ENCODE assay signal across 11 mouse cellular contexts in the genomic region with DNA sequence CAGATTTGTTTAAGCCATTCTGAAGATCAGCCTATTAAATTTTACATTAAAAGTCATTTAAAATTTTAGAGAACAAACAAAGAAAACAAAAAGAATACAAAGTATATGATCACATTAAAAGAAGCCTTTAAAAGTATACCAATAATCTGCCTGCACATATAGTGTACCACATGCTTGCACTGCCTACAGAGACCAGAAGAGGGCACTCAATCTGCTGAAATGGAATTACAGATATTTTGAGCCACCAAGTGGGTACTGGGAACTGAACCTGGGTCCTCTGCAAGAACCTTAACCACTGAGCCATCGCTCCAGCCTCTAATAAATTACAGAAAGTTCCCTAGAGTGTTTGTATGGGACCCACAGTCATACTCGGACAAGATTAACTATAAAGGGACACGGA. TPM values are rescaled to one million over a fixed set of nuclear protein-coding genes. Genes with fewer than 3 reads are reported as not detected.
DNase-seq lines count a peak whose midpoint lies in the region; ATAC-seq and TF ChIP-seq lines count a peak whose summit lies in the region.
"Had no signal": no experiment of that assay in that cellular context is flagged by ENCODE, and none has a peak within 500 bp of the region (broad histone marks: within the 10 kb centered on the region; RNA-seq: fewer than 3 reads in every experiment).

No protein-coding gene starts in this region.

- no peak for TF ChIP-seq POLR2A in heart, adult 2 months (IDR thresholded peaks at IDR 0.05; ENCODE audit: insufficient read depth, low read depth, low read length)
- TF ChIP-seq POLR2A in CH12.LX (IDR thresholded peaks at IDR 0.05; ENCODE audit: low read depth, low read length): no peak
- TF ChIP-seq POLR2A in cortical plate, adult 2 months (IDR thresholded peaks at IDR 0.05; ENCODE audit: extremely low read depth, insufficient read depth, low read length): no peak

- H3K27me3 ChIP-seq in heart, adult 2 months (ENCODE audit: control insufficient read depth, insufficient read depth, low read length): no peaks in the 10 kb centered on the region
- no peaks in the 10 kb centered on the region for H3K27me3 ChIP-seq in lung, postnatal 0 days (replicated peaks; ENCODE audit: insufficient read depth, low read length)
- H3K27me3 ChIP-seq in CH12.LX (replicated peaks): no peaks in the 10 kb centered on the region

- TF ChIP-seq RAD21 in CH12.LX (IDR thresholded peaks at IDR 0.05; ENCODE audit: low read depth, low read length): no peak; the same call in none of the 2 replicates

- H3K9ac ChIP-seq in heart, adult 2 months (ENCODE audit: low read depth, low read length): no peak overlapping the region
- no peak overlapping the region for H3K9ac ChIP-seq in lung, postnatal 0 days (replicated peaks; ENCODE audit: low read depth)
- no peak overlapping the region for H3K9ac ChIP-seq in CH12.LX (ENCODE audit: insufficient read depth, low read depth)

- H3K4me3 ChIP-seq in heart, adult 2 months: no peak overlapping the region
- no peak overlapping the region for H3K4me3 ChIP-seq in lung, postnatal 0 days (ENCODE audit: low read depth, low read length)
- no peak overlapping the region for H3K4me3 ChIP-seq in CH12.LX (replicated peaks in 1 of 3; ENCODE audit: low read depth in 2 of 3, low read length in 2 of 3, poor library complexity in 1 of 3)
- no peak overlapping the region for H3K4me3 ChIP-seq in cortical plate, adult 2 months (ENCODE audit: insufficient read depth, low read length)

- H3K4me2 ChIP-seq in lung, postnatal 0 days (replicated peaks; ENCODE audit: low read depth, low read length): no peak overlapping the region
- no peak overlapping the region for H3K4me2 ChIP-seq in CH12.LX (ENCODE audit: insufficient read depth, low read depth, poor library complexity, severe bottlenecking)

- WGBS in heart, adult 2 months: over 99% methylated on average over 3 of the region's 3 CpGs
- WGBS in lung, postnatal 0 days: over 99% methylated on average over 3 of the region's 3 CpGs

- dilution Hi-C loops in CH12.LX (cut with MboI; ENCODE audit: extremely low pct_ligation_motif_present, extremely low pct_unique_long_range_greater_than_20kb, low sequenced_read_pairs): no loop called here

- TF ChIP-seq CTCF in heart, adult 2 months (IDR thresholded peaks at IDR 0.05): peak; percentile 72
- TF ChIP-seq CTCF in lung, postnatal 0 days (IDR thresholded peaks at IDR 0.05): peak; percentile 53
- TF ChIP-seq CTCF in CH12.LX (conservative IDR thresholded peaks at IDR 0.05 in 1 of 2, IDR thresholded peaks at IDR 0.05 in 1 of 2; ENCODE audit: low read depth in 2 of 2, low read length in 2 of 2): peak; percentile 25 to 31; a peak in 1 of 4 replicates
- TF ChIP-seq CTCF in cortical plate, adult 2 months (IDR thresholded peaks at IDR 0.05; ENCODE audit: extremely low read depth, insufficient read depth, low read length): peak; percentile 14; the same call in 1 of the 2 replicates

- no peaks in the 10 kb centered on the region for H3K9me3 ChIP-seq in lung, postnatal 0 days (ENCODE audit: low read length)
- peaks cover 11% of the 10 kb centered on the region for H3K9me3 ChIP-seq in CH12.LX (replicated peaks; ENCODE audit: low read length)

- H3K79me2 ChIP-seq in heart, adult 2 months (replicated peaks; ENCODE audit: control insufficient read depth, insufficient read depth, low read length): peaks cover 3% of the 10 kb centered on the region; the same call in 1 of the 2 replicates
- H3K79me2 ChIP-seq in CH12.LX (replicated peaks; ENCODE audit: control insufficient read depth, extremely low read depth, insufficient read depth, poor library complexity, severe bottlenecking): no peaks in the 10 kb centered on the region

- H3K36me3 ChIP-seq in heart, adult 2 months (ENCODE audit: control insufficient read depth, insufficient read depth, low read length): peaks cover 4% of the 10 kb centered on the region; the same call in 1 of the 2 replicates
- H3K36me3 ChIP-seq in lung, postnatal 0 days (ENCODE audit: insufficient read depth, low read length): peaks cover 8% of the 10 kb centered on the region; the same call in 1 of the 2 replicates
- peaks cover 12 to 47% of the 10 kb centered on the region in 2 experiments for H3K36me3 ChIP-seq in CH12.LX (replicated peaks in 1 of 2; ENCODE audit: control insufficient read depth in 1 of 2, insufficient read depth in 1 of 2, low read length in 1 of 2)

- no peak for ATAC-seq in lung, postnatal 0 days

- H3K27ac ChIP-seq in heart, adult 2 months: no peak overlapping the region
- H3K27ac ChIP-seq in lung, postnatal 0 days (ENCODE audit: low read length): no peak overlapping the region
- no peak overlapping the region for H3K27ac ChIP-seq in CH12.LX (ENCODE audit: insufficient read depth, low read depth)
- no peak overlapping the region for H3K27ac ChIP-seq in cortical plate, adult 2 months (ENCODE audit: insufficient read depth, low read length)

- intact Hi-C loops in heart, adult 2 months (cut with DNase I): loop anchor here (5.0 kb wide), 1 partner anchor 150 kb away; no protein-coding TSS in a partner anchor
- intact Hi-C loops in heart, postnatal 36 days (cut with DNase I): no loop called here

- no peak for TF ChIP-seq EP300 in heart, adult 2 months (IDR thresholded peaks at IDR 0.05; ENCODE audit: insufficient read depth, low read depth, low read length)
- no peak for TF ChIP-seq EP300 in lung, postnatal 0 days (IDR thresholded peaks at IDR 0.05)
- TF ChIP-seq EP300 in CH12.LX (IDR thresholded peaks at IDR 0.05; ENCODE audit: low read length): no peak

- DNase-seq in heart, adult 2 months: no peak
- no peak for DNase-seq in heart, postnatal 36 days
- DNase-seq in lung, postnatal 0 days (ENCODE audit: low spot score): no peak
- DNase-seq in lung, postnatal 4 days: no peak
- no peak for DNase-seq in CH12.LX (ENCODE audit: extremely low read depth)
- DNase-seq in urinary bladder, postnatal 10 days (ENCODE audit: low spot score): no peak
- DNase-seq in heart, adult 11 months: no peak
- DNase-seq: embryo, embryonic 11 days; gastrocnemius, postnatal 36 days; left cerebral cortex, postnatal 4 days had no signal

- no peaks in the 10 kb centered on the region; the same call in 1 of the 2 replicates for H3K4me1 ChIP-seq in heart, adult 2 months (ENCODE audit: control insufficient read depth, insufficient read depth, low read length)
- H3K4me1 ChIP-seq in lung, postnatal 0 days (ENCODE audit: insufficient read depth, low read depth, low read length): no peaks in the 10 kb centered on the region
- no peaks in the 10 kb centered on the region for H3K4me1 ChIP-seq in CH12.LX (ENCODE audit: control insufficient read depth in 1 of 2, insufficient read depth in 2 of 2)
- no peaks in the 10 kb centered on the region for H3K4me1 ChIP-seq in cortical plate, adult 2 months (ENCODE audit: control insufficient read depth, insufficient read depth, low read length)

- in situ Hi-C loops in CH12.LX (cut with MboI; ENCODE audit: low pct_ligation_motif_present, low pct_unique_long_range_greater_than_20kb, low sequenced_read_pairs): no loop called here

TF ChIP-seq in CH12.LX, 34 proteins besides CTCF, POLR2A, EP300 and RAD21:
- TF ChIP-seq UBTF (IDR thresholded peaks at IDR 0.05; ENCODE audit: low read depth, low read length) (no peak), MAX (IDR thresholded peaks at IDR 0.05; ENCODE audit: low read length) (no peak), MYC (IDR thresholded peaks at IDR 0.05; ENCODE audit: low read depth, low read length) (no peak), ETS1 (conservative IDR thresholded peaks at IDR 0.05; ENCODE audit: low read depth, low read length) (no peak), RCOR1 (conservative IDR thresholded peaks at IDR 0.05; ENCODE audit: low read depth, low read length) (no peak), USF1 (IDR thresholded peaks at IDR 0.05; ENCODE audit: low read depth, low read length) (no peak), SMC3 (IDR thresholded peaks at IDR 0.05; ENCODE audit: low read depth, low read length) (no peak; the same call in 1 of the 2 replicates), BHLHE40 (IDR thresholded peaks at IDR 0.05; ENCODE audit: low read depth, low read length) (no peak), NELFE (IDR thresholded peaks at IDR 0.05; ENCODE audit: low read depth, low read length) (no peak), CHD1 (IDR thresholded peaks at IDR 0.05; ENCODE audit: low read depth, low read length) (no peak), POLR2AphosphoS2 (IDR thresholded peaks at IDR 0.05; ENCODE audit: low read depth, low read length) (no peak), JUND (conservative IDR thresholded peaks at IDR 0.05; ENCODE audit: low read depth, low read length) (no peak), USF2 (conservative IDR thresholded peaks at IDR 0.05; ENCODE audit: low read depth, low read length) (no peak), ZC3H11A (IDR thresholded peaks at IDR 0.05; ENCODE audit: low read depth, low read length) (no peak), MEF2A (IDR thresholded peaks at IDR 0.05; ENCODE audit: borderline replicate concordance, low read depth, low read length) (no peak), MXI1 (IDR thresholded peaks at IDR 0.05; ENCODE audit: low read depth, low read length) (no peak), NRF1 (IDR thresholded peaks at IDR 0.05; ENCODE audit: low read depth, low read length) (no peak), E2F4 (IDR thresholded peaks at IDR 0.05; ENCODE audit: insufficient replicate concordance, low read depth, low read length) (no peak)

RNA-seq across cellular contexts. Expression of a gene that starts 59.3 kb away (rescaled TPM):
- total RNA-seq in heart, adult 2 months (2021): 10 to 100 TPM; 57.7 to 62.9 TPM
- polyA plus RNA-seq in heart, adult 2 months (2012; rRNA removed): 26.6 and 54.2 TPM in 2 replicates
- total RNA-seq in heart, postnatal 36 days (2021): 10 to 100 TPM; 64.6 to 69.8 TPM
- 47.8 and 52.6 TPM in 2 replicates for polyA plus RNA-seq in lung, postnatal 0 days (2015; fragmentation: Nextera tagmentation; extraction: Ambion mirVana)
- total RNA-seq in CH12.LX (2012; rRNA removed): 45.8 and 53.1 TPM in 2 replicates
- total RNA-seq in CH12.LX (2014; rRNA removed): 51.7 and 62.6 TPM in 2 replicates
- 60.0 and 60.7 TPM in 2 replicates for polyA plus RNA-seq in CH12.LX (2012; ENCODE audit: insufficient read length, low read depth)
- polyA plus RNA-seq in cortical plate, adult 2 months (2012; rRNA removed): 131 and 153 TPM in 2 replicates

Comparison
In these comparisons a context has a peak if more than half of its experiments do, and no peak if none do; other contexts are left out.
1. CTCF ChIP-seq: peak in every context shown above with its lines; median percentile 72 in heart, adult 2 months; 53 in lung, postnatal 0 days; 28 in CH12.LX; 14 in cortical plate, adult 2 months.